Mouse (Mus musculus): ENCODE data around the gene Insig1. TPM values are rescaled to one million over a fixed set of nuclear protein-coding genes. Genes with fewer than 3 reads are reported as not detected.

The Insig1 gene
- polyA plus RNA-seq, 1 experiment from 2014 or later, result 48.1 TPM

GRCm38 (mm10) chr5:28040726-28041125 is 30.4 kb upstream of the Insig1 start:
- H3K9me3 ChIP-seq, result no peaks in the 10 kb centered on the region
- no peak overlapping the region for H3K4me3 ChIP-seq
- no peak overlapping the region for H3K27ac ChIP-seq
- no peaks in the 10 kb centered on the region for H3K36me3 ChIP-seq
- no peak overlapping the region for H3K4me2 ChIP-seq
- 81% methylated on average over 3 of the region's 3 CpGs for WGBS
- no peak for ATAC-seq (ENCODE audit: insufficient number of reproducible peaks, low FRiP score, low TSS enrichment, low read depth)
- H3K27me3 ChIP-seq, result no peaks in the 10 kb centered on the region
- no peak overlapping the region for H3K9ac ChIP-seq
- H3K4me1 ChIP-seq, result peaks cover 15% of the 10 kb centered on the region

GRCm38 (mm10) chr5:28042021-28042420 is 29.1 kb upstream of the Insig1 start:
- Histone ChIP-seq H3K4me2 (no peak overlapping the region), H3K36me3 (no peaks in the 10 kb centered on the region), H3K4me3 (no peak overlapping the region), H3K9ac (no peak overlapping the region), H3K9me3 (no peaks in the 10 kb centered on the region), H3K27ac (no peak overlapping the region), H3K27me3 (no peaks in the 10 kb centered on the region), H3K4me1 (peaks cover 15% of the 10 kb centered on the region)
- 96% methylated on average over 3 of the region's 3 CpGs for WGBS
- no peak for ATAC-seq (ENCODE audit: insufficient number of reproducible peaks, low FRiP score, low TSS enrichment, low read depth)

GRCm38 (mm10) chr5:28042779-28043178 is 28.4 kb upstream of the Insig1 start:
- H3K4me1 ChIP-seq, result peaks cover 7% of the 10 kb centered on the region
- no peaks in the 10 kb centered on the region for H3K9me3 ChIP-seq
- no peak overlapping the region for H3K4me3 ChIP-seq
- H3K9ac ChIP-seq, result no peak overlapping the region
- no peak overlapping the region for H3K27ac ChIP-seq
- no peak overlapping the region for H3K4me2 ChIP-seq
- no peaks in the 10 kb centered on the region for H3K36me3 ChIP-seq
- no peaks in the 10 kb centered on the region for H3K27me3 ChIP-seq
- 64% methylated on average over 2 of the region's 2 CpGs for WGBS
- no peak for ATAC-seq (ENCODE audit: insufficient number of reproducible peaks, low FRiP score, low TSS enrichment, low read depth)

- no peak overlapping the region for H3K4me3 ChIP-seq
- ATAC-seq (ENCODE audit: insufficient number of reproducible peaks, low FRiP score, low TSS enrichment, low read depth), result no peak
- H3K4me2 ChIP-seq, result no peak overlapping the region
- no peak overlapping the region for H3K9ac ChIP-seq
- H3K9me3 ChIP-seq, result no peaks in the 10 kb centered on the region
- WGBS, result 72% methylated on average over 5 of the region's 5 CpGs
- H3K27me3 ChIP-seq, result no peaks in the 10 kb centered on the region
- 0 out of 2 replicates have a peak, but pooled peaks cover 1% of the 10 kb centered on the region for H3K4me1 ChIP-seq
- no peak overlapping the region for H3K27ac ChIP-seq
- no peaks in the 10 kb centered on the region for H3K36me3 ChIP-seq
Observed at GRCm38 (mm10) chr5:28043386-28043785, 27.8 kb upstream of the Insig1 start.

- H3K27me3 ChIP-seq, result no peaks in the 10 kb centered on the region
- no peak overlapping the region for H3K4me3 ChIP-seq
- H3K9ac ChIP-seq, result no peak overlapping the region
- H3K27ac ChIP-seq, result no peak overlapping the region
- H3K9me3 ChIP-seq, result no peaks in the 10 kb centered on the region
- H3K4me1 ChIP-seq, result no peaks in the 10 kb centered on the region
- WGBS, result 79% methylated on average over 3 of the region's 3 CpGs
- ATAC-seq (ENCODE audit: insufficient number of reproducible peaks, low FRiP score, low TSS enrichment, low read depth), result no peak
- no peak overlapping the region for H3K4me2 ChIP-seq
- no peaks in the 10 kb centered on the region for H3K36me3 ChIP-seq
Observed at GRCm38 (mm10) chr5:28046966-28047365, 24.2 kb upstream of the Insig1 start.

GRCm38 (mm10) chr5:28047961-28048360 is 23.2 kb upstream of the Insig1 start:
- Histone ChIP-seq H3K9me3 (no peaks in the 10 kb centered on the region), H3K9ac (no peak overlapping the region), H3K4me1 (no peaks in the 10 kb centered on the region), H3K4me3 (no peak overlapping the region), H3K27me3 (no peaks in the 10 kb centered on the region), H3K4me2 (no peak overlapping the region), H3K27ac (no peak overlapping the region), H3K36me3 (no peaks in the 10 kb centered on the region)
- WGBS, result 81% methylated on average over 1 of the region's 1 CpGs
- no peak for ATAC-seq (ENCODE audit: insufficient number of reproducible peaks, low FRiP score, low TSS enrichment, low read depth)

GRCm38 (mm10) chr5:28055450-28055849 is 15.7 kb upstream of the Insig1 start:
- Histone ChIP-seq H3K36me3 (no peaks in the 10 kb centered on the region), H3K27ac (no peak overlapping the region), H3K4me3 (no peak overlapping the region), H3K9ac (no peak overlapping the region), H3K9me3 (no peaks in the 10 kb centered on the region), H3K4me1 (no peaks in the 10 kb centered on the region), H3K27me3 (no peaks in the 10 kb centered on the region), H3K4me2 (no peak overlapping the region)
- 70% methylated on average over 2 of the region's 2 CpGs for WGBS
- no peak for ATAC-seq (ENCODE audit: insufficient number of reproducible peaks, low FRiP score, low TSS enrichment, low read depth)

DNA sequence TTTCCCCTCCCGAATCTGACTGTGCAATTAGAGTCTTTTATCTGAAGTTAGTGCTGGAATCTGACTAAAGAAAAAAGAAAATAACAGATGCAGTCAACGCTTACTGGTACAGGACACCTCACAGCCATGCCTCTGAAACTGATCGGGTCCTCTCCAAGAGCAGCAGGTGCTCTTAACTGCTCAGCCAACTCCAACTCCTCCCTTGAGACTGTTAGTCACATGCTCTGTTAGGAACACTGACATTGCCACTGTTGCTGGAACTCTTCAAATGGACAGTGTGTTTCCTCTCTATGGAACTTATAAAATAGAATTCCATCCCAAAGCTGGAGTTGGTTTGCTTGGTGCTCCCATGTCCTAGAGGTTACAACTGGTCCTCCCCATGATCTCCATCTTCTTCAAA is 14.3 kb upstream of the Insig1 start:
- H3K9ac ChIP-seq, result no peak overlapping the region
- ATAC-seq (ENCODE audit: insufficient number of reproducible peaks, low FRiP score, low TSS enrichment, low read depth), result no peak
- H3K36me3 ChIP-seq, result no peaks in the 10 kb centered on the region
- H3K27me3 ChIP-seq, result no peaks in the 10 kb centered on the region
- no peak overlapping the region for H3K4me2 ChIP-seq
- no peaks in the 10 kb centered on the region for H3K4me1 ChIP-seq
- H3K9me3 ChIP-seq, result no peaks in the 10 kb centered on the region
- H3K27ac ChIP-seq, result no peak overlapping the region
- no peak overlapping the region for H3K4me3 ChIP-seq
- WGBS, result 78% methylated on average over 3 of the region's 3 CpGs

- no peak overlapping the region for H3K9ac ChIP-seq
- no peak overlapping the region for H3K4me3 ChIP-seq
- H3K27me3 ChIP-seq, result no peaks in the 10 kb centered on the region
- H3K27ac ChIP-seq, result no peak overlapping the region
- no peak for ATAC-seq (ENCODE audit: insufficient number of reproducible peaks, low FRiP score, low TSS enrichment, low read depth)
- no peak overlapping the region for H3K4me2 ChIP-seq
- no peaks in the 10 kb centered on the region for H3K9me3 ChIP-seq
- H3K36me3 ChIP-seq, result no peaks in the 10 kb centered on the region
- H3K4me1 ChIP-seq, result no peaks in the 10 kb centered on the region
Observed at GRCm38 (mm10) chr5:28060506-28060905, 10.7 kb upstream of the Insig1 start.

GRCm38 (mm10) chr5:28061011-28061410 is 10.2 kb upstream of the Insig1 start:
- Histone ChIP-seq H3K4me2 (no peak overlapping the region), H3K36me3 (no peaks in the 10 kb centered on the region), H3K4me3 (no peak overlapping the region), H3K27me3 (no peaks in the 10 kb centered on the region), H3K9ac (no peak overlapping the region), H3K4me1 (no peaks in the 10 kb centered on the region), H3K27ac (no peak overlapping the region), H3K9me3 (no peaks in the 10 kb centered on the region)
- WGBS, result 62% methylated on average over 6 of the region's 6 CpGs
- no peak for ATAC-seq (ENCODE audit: insufficient number of reproducible peaks, low FRiP score, low TSS enrichment, low read depth)

GRCm38 (mm10) chr5:28063989-28064624 is 7.1 kb upstream of the Insig1 start:
- Histone ChIP-seq H3K9me3 (no peaks in the 10 kb centered on the region), H3K4me2 (no peak overlapping the region), H3K4me3 (no peak overlapping the region), H3K27ac (no peak overlapping the region; the same call in 1 of the 2 replicates), H3K4me1 (no peaks in the 10 kb centered on the region), H3K36me3 (no peaks in the 10 kb centered on the region), H3K27me3 (no peaks in the 10 kb centered on the region), H3K9ac (no peak overlapping the region)
- WGBS, result 70% methylated on average over 3 of the region's 3 CpGs
- ATAC-seq (ENCODE audit: insufficient number of reproducible peaks, low FRiP score, low TSS enrichment, low read depth), result no peak

DNA sequence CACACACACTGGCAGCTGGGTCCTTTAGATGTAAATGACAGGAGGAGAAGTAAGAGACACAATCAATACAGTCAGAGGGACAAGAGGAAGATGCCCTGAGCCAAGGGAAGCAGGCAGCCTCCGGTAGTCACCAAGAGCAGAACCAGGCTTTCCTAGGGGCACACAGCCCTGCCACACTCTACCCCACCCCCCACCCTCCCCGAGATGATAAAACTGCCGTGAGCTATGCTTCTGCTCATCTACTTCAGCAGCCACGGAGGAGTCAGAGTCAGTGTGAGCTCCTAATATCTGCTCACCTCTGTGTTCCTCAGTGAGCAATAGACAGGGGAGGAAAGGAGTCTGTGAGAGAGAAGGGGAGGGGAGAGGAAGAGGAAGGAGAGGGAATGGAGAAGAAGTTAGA is 5.9 kb upstream of the Insig1 start:
- no peak overlapping the region for H3K27ac ChIP-seq
- H3K9me3 ChIP-seq, result no peaks in the 10 kb centered on the region
- no peaks in the 10 kb centered on the region for H3K36me3 ChIP-seq
- 55% methylated on average over 4 of the region's 4 CpGs for WGBS
- no peaks in the 10 kb centered on the region for H3K27me3 ChIP-seq
- no peak for ATAC-seq (ENCODE audit: insufficient number of reproducible peaks, low FRiP score, low TSS enrichment, low read depth)
- no peak overlapping the region for H3K4me2 ChIP-seq
- peaks cover 7% of the 10 kb centered on the region for H3K4me1 ChIP-seq
- H3K9ac ChIP-seq, result no peak overlapping the region
- H3K4me3 ChIP-seq, result no peak overlapping the region

DNA sequence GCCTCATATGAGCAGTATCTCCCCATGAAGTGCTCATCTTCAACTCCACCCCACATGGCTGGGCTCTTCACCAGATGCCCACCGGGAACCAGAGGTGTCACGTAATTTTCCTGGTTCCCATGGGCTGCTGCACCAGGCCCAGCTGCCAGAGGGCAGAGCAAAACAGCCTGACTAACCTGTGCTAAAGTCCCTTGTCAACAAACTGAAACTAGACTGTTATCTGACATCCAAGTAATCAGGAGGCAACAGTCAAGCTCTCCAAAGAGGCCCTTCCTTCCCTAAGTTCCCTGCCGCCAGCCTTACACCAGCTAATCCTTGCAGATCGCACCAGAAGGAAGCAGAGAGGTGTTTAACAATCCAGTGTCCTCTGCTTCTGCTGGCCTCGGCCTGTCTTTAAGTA is 4.9 kb upstream of the Insig1 start:
- no peak for ATAC-seq (ENCODE audit: insufficient number of reproducible peaks, low FRiP score, low TSS enrichment, low read depth)
- H3K9ac ChIP-seq, result no peak overlapping the region

More for the DNA sequence above, 4.9 kb upstream of the Insig1 start:
- H3K27me3 ChIP-seq, result no peaks in the 10 kb centered on the region
- no peak overlapping the region for H3K4me2 ChIP-seq
- H3K4me1 ChIP-seq, result peaks cover 11% of the 10 kb centered on the region
- H3K27ac ChIP-seq, result no peak overlapping the region
- 72% methylated on average over 5 of the region's 5 CpGs for WGBS
- no peaks in the 10 kb centered on the region for H3K9me3 ChIP-seq
- no peak overlapping the region for H3K4me3 ChIP-seq
- H3K36me3 ChIP-seq, result no peaks in the 10 kb centered on the region
